Mouse (Mus musculus) embryonic facial prominence, embryonic 11.5 days (tissue): ENCODE measurements around the gene Btla. TPM values are rescaled to one million over a fixed set of nuclear protein-coding genes. Genes with fewer than 3 reads are reported as not detected.

ENCODE experiments used
- ATAC-seq: fragments of 200-750 bp; cut with Nextera tagmentation; replicated peaks from 2 replicates; pipeline ENCODE4 v1.8.0; 2017; ENCODE audit warnings: low read depth; ENCODE audit not compliant: insufficient number of reproducible peaks, low FRiP score, low TSS enrichment
- DNase-seq: peaks from one replicate; pipeline ENCODE4 v3.0.0-alpha.2; 2015; ENCODE audit warnings: low spot score
- H3K27ac ChIP-seq: fragments of 300-500 bp; sonication (generic); replicated peaks from 2 replicates; pipeline ENCODE4 v1.5.1; 2014; ENCODE audit warnings: mild to moderate bottlenecking, low read depth, low read length, control low read depth
- H3K27me3 ChIP-seq: fragments of 300-500 bp; sonication (generic); 2 replicates; pipeline ENCODE4 v1.6.1; 2014; ENCODE audit warnings: mild to moderate bottlenecking, low read length, moderate library complexity, mixed read lengths; ENCODE audit not compliant: control insufficient read depth, insufficient read depth
- H3K36me3 ChIP-seq: fragments of 300-500 bp; sonication (generic); replicated peaks from 2 replicates; pipeline ENCODE4 v1.6.1; 2014; ENCODE audit warnings: low read depth, mild to moderate bottlenecking, low read length, moderate library complexity, mixed read lengths; ENCODE audit not compliant: control insufficient read depth, insufficient read depth
- H3K4me1 ChIP-seq: fragments of 300-500 bp; sonication (generic); 2 replicates; pipeline ENCODE4 v1.6.1; 2014; ENCODE audit warnings: low read length, mixed read lengths; ENCODE audit not compliant: control insufficient read depth, insufficient read depth
- H3K4me2 ChIP-seq: fragments of 300-500 bp; sonication (generic); 2 replicates; pipeline ENCODE4 v1.6.1; 2014; ENCODE audit warnings: low read depth, mild to moderate bottlenecking, control low read depth, low read length, moderate library complexity
- H3K4me3 ChIP-seq: fragments of 300-500 bp; sonication (generic); 2 replicates; pipeline ENCODE4 v1.5.1; 2014; ENCODE audit warnings: low read depth, low read length, control low read depth
- H3K9ac ChIP-seq: fragments of 300-500 bp; sonication (generic); replicated peaks from 2 replicates; pipeline ENCODE4 v1.6.1; 2014; ENCODE audit warnings: mild to moderate bottlenecking, control low read depth, low read length
- H3K9me3 ChIP-seq: fragments of 300-500 bp; sonication (generic); replicated peaks from 2 replicates; pipeline ENCODE4 v1.6.1; 2016; ENCODE audit warnings: mild to moderate bottlenecking, low read length, inconsistent platforms, mixed read lengths; ENCODE audit not compliant: control insufficient read depth
- WGBS: fragments of 180-500 bp; shearing (Covaris S2); extraction: QIAGEN DNeasy Blood & Tissue Kit; methylation state at CpG from one replicate; pipeline ENCODE4 v1.1.7; 2014; 5-methylcytosine and 5-hydroxymethylcytosine counted together
- polyA plus RNA-seq: library from polyadenylated mRNA; unstranded; fragments of >200 nt; fragmentation: Nextera tagmentation; extraction: Ambion mirVana; gene quantifications from 2 replicates; pipeline ENCODE4 v1.2.1, GENCODE M21; 2014

Gene Btla
- polyA plus RNA-seq, 1 experiment from 2014 or later: 0.38 TPM

DNA sequence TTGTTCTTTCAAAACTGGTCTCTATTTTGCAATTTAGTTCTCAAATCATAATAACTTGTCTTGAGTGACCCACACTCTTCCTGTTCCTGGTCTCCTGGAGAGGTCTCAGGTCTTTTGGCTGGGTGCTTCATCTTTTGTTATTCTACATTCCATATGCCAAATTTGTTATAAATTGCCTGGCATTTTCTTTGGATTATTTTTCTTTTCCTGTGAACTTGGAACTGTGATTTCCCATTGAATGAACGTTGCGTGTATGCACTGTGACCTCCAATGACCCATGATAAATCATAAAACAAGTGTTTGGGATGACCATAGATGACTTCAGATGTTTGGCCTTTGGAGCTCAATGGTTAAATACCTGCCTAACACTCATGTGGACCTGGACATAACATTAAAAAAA, 25.6 kb downstream of the Btla start:
- no peak overlapping the region for H3K4me3 ChIP-seq
- H3K9me3 ChIP-seq: no peaks in the 10 kb centered on the region
- no peaks in the 10 kb centered on the region for H3K27me3 ChIP-seq
- no peaks in the 10 kb centered on the region for H3K4me1 ChIP-seq
- 70% methylated on average over 2 of the region's 2 CpGs for WGBS
- no peaks in the 10 kb centered on the region for H3K36me3 ChIP-seq
- H3K4me2 ChIP-seq: no peak overlapping the region
- H3K9ac ChIP-seq: no peak overlapping the region
- DNase-seq (no peak), ATAC-seq (no peak)
- H3K27ac ChIP-seq: no peak overlapping the region

DNA sequence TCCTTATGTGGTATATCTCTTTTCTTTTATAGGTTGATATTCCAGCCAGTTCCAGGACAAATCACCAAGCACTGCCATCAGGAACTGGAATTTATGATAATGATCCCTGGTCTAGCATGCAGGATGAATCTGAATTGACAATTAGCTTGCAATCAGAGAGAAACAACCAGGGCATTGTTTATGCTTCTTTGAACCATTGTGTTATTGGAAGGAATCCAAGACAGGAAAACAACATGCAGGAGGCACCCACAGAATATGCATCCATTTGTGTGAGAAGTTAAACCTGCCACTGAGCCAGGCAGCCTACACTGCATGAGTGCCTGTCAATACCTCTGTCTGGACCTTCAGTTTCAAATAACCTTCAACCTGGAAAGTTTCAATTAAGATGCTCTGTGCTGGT, 26.2 kb downstream of the Btla start:
- ATAC-seq (no peak), DNase-seq (no peak)
- Histone ChIP-seq H3K27ac (no peak overlapping the region), H3K27me3 (no peaks in the 10 kb centered on the region), H3K4me2 (no peak overlapping the region), H3K36me3 (no peaks in the 10 kb centered on the region), H3K9ac (no peak overlapping the region), H3K4me1 (no peaks in the 10 kb centered on the region), H3K4me3 (no peak overlapping the region), H3K9me3 (no peaks in the 10 kb centered on the region)

DNA sequence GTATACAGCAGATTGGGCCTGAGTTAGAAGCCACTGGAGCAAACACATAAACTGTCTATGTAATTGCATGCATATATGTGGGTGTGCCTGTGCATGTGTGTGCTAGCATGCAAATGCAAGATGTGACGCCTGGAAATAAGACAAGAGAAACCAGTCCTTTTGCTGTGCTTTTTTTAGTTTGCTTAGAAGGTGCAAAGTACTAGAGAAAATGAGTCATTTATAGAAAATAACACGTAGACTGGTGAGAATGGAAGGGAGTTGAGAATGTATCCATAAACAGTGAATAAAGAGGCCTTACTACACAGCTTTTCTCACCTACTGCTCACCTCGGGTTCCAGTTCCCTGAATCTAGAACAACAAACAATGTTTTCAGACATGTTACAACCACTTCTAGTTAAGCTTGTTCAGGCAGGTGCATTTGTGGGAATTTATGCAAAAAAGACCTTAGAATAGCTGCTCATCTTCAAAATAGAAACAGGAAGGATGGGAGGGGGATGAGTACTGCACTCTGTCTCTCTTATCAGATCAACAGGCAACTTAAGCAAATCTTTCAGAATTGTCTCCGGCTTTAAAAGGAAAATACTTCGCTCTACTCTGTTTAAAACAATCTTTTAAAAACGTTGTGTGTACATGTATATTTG, 27.8 kb downstream of the Btla start:
- no peak for ATAC-seq
- Histone ChIP-seq H3K4me3 (no peak overlapping the region), H3K9ac (no peak overlapping the region), H3K9me3 (no peaks in the 10 kb centered on the region), H3K27me3 (no peaks in the 10 kb centered on the region), H3K27ac (no peak overlapping the region), H3K4me1 (no peaks in the 10 kb centered on the region), H3K4me2 (no peak overlapping the region), H3K36me3 (no peaks in the 10 kb centered on the region)
- 87% methylated on average over 6 of the region's 6 CpGs for WGBS
- no peak for DNase-seq

DNA sequence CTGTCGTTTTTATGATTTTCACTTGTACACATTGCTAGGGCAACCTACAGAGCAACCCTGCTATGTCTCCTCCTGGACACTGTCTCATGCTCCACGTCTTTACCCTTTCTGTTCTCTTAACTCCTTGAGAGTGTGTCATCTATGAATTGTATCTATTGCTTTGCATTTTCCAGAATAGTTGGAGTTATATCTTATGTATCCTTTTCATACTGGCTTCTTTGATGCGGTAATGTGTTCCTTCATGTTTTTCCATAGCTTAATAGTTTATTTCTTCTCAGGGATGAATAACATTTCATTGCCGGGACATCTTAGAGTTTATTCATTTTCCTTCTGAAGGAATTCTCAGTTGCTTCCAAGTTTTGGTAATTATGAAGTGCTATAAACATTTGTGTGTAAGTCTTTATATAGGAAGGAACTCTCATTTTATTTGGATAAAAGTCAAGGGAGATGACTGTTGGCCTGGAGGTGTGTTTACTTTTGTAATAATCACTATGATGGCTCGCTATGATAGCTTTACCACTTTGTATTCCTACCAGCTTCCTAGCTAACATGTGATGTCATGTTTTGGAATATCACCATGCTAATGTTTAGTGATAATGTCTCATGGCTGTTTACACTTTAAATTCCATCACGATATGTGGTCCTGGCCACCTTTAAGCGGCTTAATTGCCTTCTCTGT, 31.2 kb downstream of the Btla start:
- Histone ChIP-seq H3K4me2 (no peak overlapping the region), H3K27ac (no peak overlapping the region), H3K36me3 (no peaks in the 10 kb centered on the region), H3K9me3 (no peaks in the 10 kb centered on the region), H3K9ac (no peak overlapping the region), H3K27me3 (no peaks in the 10 kb centered on the region), H3K4me3 (no peak overlapping the region), H3K4me1 (no peaks in the 10 kb centered on the region)
- WGBS: 91% methylated on average over 7 of the region's 7 CpGs
- ATAC-seq (no peak), DNase-seq (no peak)

DNA sequence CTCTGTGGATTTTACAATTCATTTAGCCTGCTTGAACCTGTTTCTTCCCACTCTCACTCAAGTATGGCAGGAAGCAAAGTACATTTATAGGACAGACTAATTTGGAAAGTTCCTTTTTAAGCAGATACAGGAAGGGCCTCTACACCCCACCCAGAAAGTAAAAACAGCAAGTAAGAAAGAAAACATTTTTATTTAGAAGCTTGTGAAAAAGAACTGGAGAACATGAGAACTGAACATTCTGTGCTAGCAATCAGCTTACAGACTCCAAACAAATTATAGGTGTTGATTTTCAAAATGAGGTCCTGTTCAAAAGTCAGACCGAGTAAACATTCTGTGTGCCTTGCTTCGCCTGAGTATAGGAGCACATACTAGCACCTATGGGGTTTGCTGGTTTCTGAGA, 32.8 kb downstream of the Btla start:
- Histone ChIP-seq H3K27me3 (no peaks in the 10 kb centered on the region), H3K4me2 (no peak overlapping the region), H3K27ac (no peak overlapping the region), H3K36me3 (no peaks in the 10 kb centered on the region), H3K9ac (no peak overlapping the region), H3K9me3 (no peaks in the 10 kb centered on the region), H3K4me3 (no peak overlapping the region), H3K4me1 (no peaks in the 10 kb centered on the region)
- no peak for DNase-seq
- WGBS: 85% methylated on average over 2 of the region's 2 CpGs
- no peak for ATAC-seq

DNA sequence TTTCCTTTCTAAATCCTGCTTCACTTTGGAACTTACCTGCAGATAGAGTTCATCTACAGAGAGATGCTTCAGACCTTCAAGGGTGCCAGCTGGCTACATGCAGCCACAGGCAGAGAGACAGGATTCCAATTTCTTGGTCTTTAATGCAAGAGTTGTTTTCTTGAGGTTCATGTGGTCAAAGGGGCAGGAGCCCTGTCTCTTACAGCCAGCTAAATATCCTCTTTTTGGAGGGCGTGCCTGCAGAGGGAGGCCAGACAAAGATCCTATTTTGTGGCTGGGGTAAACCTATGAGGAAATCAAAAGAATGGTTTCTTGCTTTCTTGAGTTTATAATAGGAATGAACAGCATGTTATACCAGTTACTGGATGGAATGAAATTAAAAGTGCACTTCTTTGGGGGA, 33.5 kb downstream of the Btla start:
- Histone ChIP-seq H3K9me3 (no peaks in the 10 kb centered on the region), H3K36me3 (no peaks in the 10 kb centered on the region), H3K4me3 (no peak overlapping the region), H3K4me2 (no peak overlapping the region), H3K27me3 (no peaks in the 10 kb centered on the region), H3K27ac (no peak overlapping the region), H3K9ac (no peak overlapping the region), H3K4me1 (no peaks in the 10 kb centered on the region)
- WGBS: 91% methylated on average over 1 of the region's 1 CpGs
- ATAC-seq (no peak), DNase-seq (no peak)

DNA sequence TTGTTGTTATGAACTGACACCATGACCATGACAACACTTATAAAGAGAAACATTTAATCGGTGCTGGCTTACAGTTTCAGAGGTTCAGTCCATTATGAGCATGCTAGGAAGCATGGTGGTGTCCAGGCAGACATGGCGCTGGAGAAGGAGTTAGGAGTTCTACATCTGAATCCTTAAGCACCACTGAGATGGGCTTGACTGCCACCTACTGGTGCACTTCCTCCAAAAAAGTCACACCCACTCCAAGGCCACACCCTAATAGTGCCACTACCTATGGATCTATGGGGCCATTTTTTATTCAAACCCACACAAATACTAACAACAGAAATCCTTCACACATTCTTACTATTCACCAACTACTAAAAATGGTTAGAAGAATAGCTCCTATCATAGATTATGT, 35.5 kb downstream of the Btla start:
- 90% methylated on average over 2 of the region's 2 CpGs for WGBS
- ATAC-seq (no peak), DNase-seq (no peak)
- Histone ChIP-seq H3K36me3 (no peaks in the 10 kb centered on the region), H3K4me2 (no peak overlapping the region), H3K27ac (no peak overlapping the region), H3K9me3 (no peaks in the 10 kb centered on the region), H3K9ac (no peak overlapping the region), H3K4me1 (no peaks in the 10 kb centered on the region), H3K27me3 (no peaks in the 10 kb centered on the region), H3K4me3 (no peak overlapping the region)

DNA sequence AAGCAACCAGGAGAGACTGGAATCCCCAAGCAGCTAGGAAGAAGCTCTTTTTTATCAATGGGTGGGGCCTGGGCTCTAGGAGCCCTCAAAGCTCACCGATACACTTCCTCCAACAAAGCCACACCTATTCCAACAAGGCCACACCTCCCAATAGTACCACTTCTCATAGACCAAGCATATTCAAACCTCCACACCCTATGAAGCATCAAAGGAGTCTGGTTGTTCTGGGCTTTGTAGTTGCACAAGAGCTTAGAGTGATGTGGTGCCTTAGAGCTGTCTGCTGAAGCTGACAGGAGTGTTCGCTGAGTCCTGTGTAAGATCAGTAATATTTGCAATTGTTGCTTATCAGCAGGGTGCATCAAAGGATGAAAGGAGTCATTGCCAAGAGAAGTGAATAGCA, 37.2 kb downstream of the Btla start:
- WGBS: 97% methylated on average over 2 of the region's 2 CpGs

More for the DNA sequence above, 37.2 kb downstream of the Btla start:
- Histone ChIP-seq H3K4me3 (no peak overlapping the region), H3K4me1 (no peaks in the 10 kb centered on the region), H3K27me3 (no peaks in the 10 kb centered on the region), H3K4me2 (no peak overlapping the region), H3K36me3 (no peaks in the 10 kb centered on the region), H3K9ac (no peak overlapping the region), H3K9me3 (no peaks in the 10 kb centered on the region), H3K27ac (no peak overlapping the region)
- ATAC-seq (no peak), DNase-seq (no peak)
